Mouse (Mus musculus) ES-E14 (cell line): Measurements from ENCODE around the gene Hcfc1r1. TPM values are rescaled to one million over a fixed set of nuclear protein-coding genes. Genes with fewer than 3 reads are reported as not detected.
A peak's percentile ranks its signal among the peaks of the same experiment; 100 is the strongest.

ENCODE experiments used
- DNase-seq: peaks from one replicate; pipeline ENCODE4 v3.0.0-alpha.2; 2013; ENCODE audit warnings: low read depth, low spot score
- H3K27ac ChIP-seq: 2 replicates; pipeline ENCODE4 v1.5.1; 2012; ENCODE audit warnings: low read depth, mild to moderate bottlenecking, low read length, moderate library complexity, mixed read lengths; ENCODE audit not compliant: poor library complexity, insufficient read depth, severe bottlenecking
- H3K36me3 ChIP-seq: 2 replicates; pipeline ENCODE4 v1.6.1; 2012; ENCODE audit warnings: mild to moderate bottlenecking, low read length, moderate library complexity, mixed read lengths; ENCODE audit not compliant: control insufficient read depth, poor library complexity, insufficient read depth, severe bottlenecking
- H3K4me1 ChIP-seq, 2 experiments: fragments of 150-350 bp in 1 of 2; sonication (generic) in 1 of 2; 2 replicates each; pipeline ENCODE4 v1.6.1; 2012; ENCODE audit warnings: low read length in 2 of 2, mild to moderate bottlenecking in 1 of 2, mixed read lengths in 1 of 2; ENCODE audit not compliant: control insufficient read depth in 2 of 2, insufficient read depth in 2 of 2, poor library complexity in 1 of 2
- H3K4me3 ChIP-seq, 2 experiments: fragments of 150-350 bp in 1 of 2; sonication (generic) in 1 of 2; 2 replicates each; pipeline ENCODE4 v1.5.1; 2012; ENCODE audit warnings: low read length in 2 of 2, low read depth in 1 of 2, mild to moderate bottlenecking in 1 of 2, mixed read lengths in 1 of 2; ENCODE audit not compliant: insufficient read depth in 1 of 2, poor library complexity in 1 of 2, severe bottlenecking in 1 of 2
- H3K9ac ChIP-seq: 2 replicates; pipeline ENCODE4 v1.6.1; 2012; ENCODE audit warnings: low read depth, mild to moderate bottlenecking, low read length, mixed read lengths; ENCODE audit not compliant: poor library complexity, insufficient read depth, severe bottlenecking
- H3K9me3 ChIP-seq: fragments of 150-350 bp; sonication (generic); 2 replicates; pipeline ENCODE4 v1.6.1; 2012; ENCODE audit warnings: low read depth, mild to moderate bottlenecking, low read length; ENCODE audit not compliant: control insufficient read depth, insufficient read depth
- CHD2 ChIP-seq: IDR thresholded peaks from 2 replicates; pipeline ENCODE4 v1.6.1; 2014; ENCODE audit warnings: mild to moderate bottlenecking, low read depth, low read length, inconsistent platforms
- HCFC1 ChIP-seq: IDR thresholded peaks from 2 replicates; pipeline ENCODE4 v1.6.1; 2012; ENCODE audit warnings: low read length, inconsistent platforms, borderline replicate concordance; ENCODE audit not compliant: insufficient read depth
- MAFK ChIP-seq: IDR thresholded peaks from 2 replicates; pipeline ENCODE4 v1.6.1; 2014; ENCODE audit warnings: mild to moderate bottlenecking, low read depth, low read length, inconsistent platforms; ENCODE audit not compliant: insufficient read depth
- ZC3H11A ChIP-seq: IDR thresholded peaks from 2 replicates; pipeline ENCODE4 v1.6.1; 2012; ENCODE audit warnings: low read depth, mild to moderate bottlenecking, inconsistent platforms, low read length, borderline replicate concordance
- ZNF384 ChIP-seq: IDR thresholded peaks from 2 replicates; pipeline ENCODE4 v1.6.1; 2012; ENCODE audit warnings: low read depth, low read length, inconsistent platforms
- in situ Hi-C, 2 experiments: fragments of 600-800 bp; cut with MboI; formaldehyde crosslinking; loops; one replicate each; pipeline ENCODE4 v1.15.1; 2025; ENCODE audit warnings: low sequenced_read_pairs in 2 of 2, inconsistent platforms in 1 of 2; ENCODE audit not compliant: unreplicated experiment in 2 of 2
- total RNA-seq: library from RNA; depleted of rRNA; stranded (reverse); fragments of 300-350 nt; gene quantifications from 2 replicates; pipeline ENCODE4 v1.2.3, GENCODE M21; 2012

Gene Hcfc1r1
- total RNA-seq, 1 experiment: 36.4 TPM

- H3K4me1 ChIP-seq: peaks cover 1 to 18% of the 10 kb centered on the region in 2 experiments; a peak in 2 of 4 replicates
These were observed 28.5 kb upstream of the Hcfc1r1 start, which contains the start of gene Mmp25 for GRCm38 (mm10) chr17:23644613-23645495. Mmp25 (minus strand) TSS chr17:23645277.

GRCm38 (mm10) chr17:23645894-23646293, 27.5 kb upstream of the Hcfc1r1 start:
- DNase-seq: no peak
- in situ Hi-C loops: no loop called here
- Histone ChIP-seq H3K9me3 (no peaks in the 10 kb centered on the region), H3K36me3 (peaks cover 2% of the 10 kb centered on the region; the same call in 1 of the 2 replicates), H3K4me3 (no peak overlapping the region), H3K27ac (no peak overlapping the region), H3K9ac (no peak overlapping the region), H3K4me1 (peaks cover 1 to 18% of the 10 kb centered on the region in 2 experiments; a peak in 2 of 4 replicates)
- TF ChIP-seq ZC3H11A (no peak), HCFC1 (no peak), MAFK (no peak), ZNF384 (no peak), CHD2 (no peak)

More at GRCm38 (mm10) chr17:23644613-23645495, 28.5 kb upstream of the Hcfc1r1 start, which contains the start of gene Mmp25:
- in situ Hi-C loops: no loop called here
- DNase-seq: no peak
- Histone ChIP-seq H3K4me3 (peak within 1 kb of the TSS; percentile 58 to 72), H3K9me3 (no peaks in the 10 kb centered on the region), H3K36me3 (peaks cover 2% of the 10 kb centered on the region; the same call in 1 of the 2 replicates), H3K9ac (peak within 1 kb of the TSS; percentile 63), H3K27ac (0 out of 2 replicates have a peak within 1 kb of the TSS, but pooled peaks have one; percentile 7)
- TF ChIP-seq HCFC1 (no peak), MAFK (no peak), CHD2 (no peak), ZC3H11A (no peak), ZNF384 (no peak)

GRCm38 (mm10) chr17:23651363-23651762, 22.0 kb upstream of the Hcfc1r1 start:
- DNase-seq: no peak
- TF ChIP-seq ZC3H11A (no peak), ZNF384 (no peak), HCFC1 (no peak), CHD2 (no peak), MAFK (no peak)
- H3K4me1 ChIP-seq: peaks cover 0 to 9% of the 10 kb centered on the region in 2 experiments; a peak in 1 of 4 replicates
- in situ Hi-C loops: no loop called here
- no peaks in the 10 kb centered on the region for H3K9me3 ChIP-seq
- no peak overlapping the region for H3K4me3 ChIP-seq
- no peak overlapping the region for H3K27ac ChIP-seq
- no peaks in the 10 kb centered on the region for H3K36me3 ChIP-seq
- H3K9ac ChIP-seq: no peak overlapping the region

GRCm38 (mm10) chr17:23653324-23653723, 20.1 kb upstream of the Hcfc1r1 start:
- Histone ChIP-seq H3K4me1 (no peaks in the 10 kb centered on the region), H3K4me3 (no peak overlapping the region), H3K9me3 (no peaks in the 10 kb centered on the region), H3K36me3 (no peaks in the 10 kb centered on the region), H3K9ac (no peak overlapping the region), H3K27ac (no peak overlapping the region)
- no peak for TF ChIP-seq MAFK
- no peak for TF ChIP-seq HCFC1
- TF ChIP-seq ZNF384: no peak
- TF ChIP-seq CHD2: no peak
- TF ChIP-seq ZC3H11A: no peak
- in situ Hi-C loops: no loop called here
- no peak for DNase-seq
